Mouse (Mus musculus): ENCODE results near the gene Fut8. TPM values are rescaled to one million over a fixed set of nuclear protein-coding genes. Genes with fewer than 3 reads are reported as not detected.
"Not testable (repeated sequence)": the region's sequence is repeated elsewhere in the genome, so short reads cannot be mapped to it uniquely, and the experiment has no call there.

The Fut8 gene
- polyA plus RNA-seq, 1 experiment from 2014 or later, result 64.8 TPM

DNA sequence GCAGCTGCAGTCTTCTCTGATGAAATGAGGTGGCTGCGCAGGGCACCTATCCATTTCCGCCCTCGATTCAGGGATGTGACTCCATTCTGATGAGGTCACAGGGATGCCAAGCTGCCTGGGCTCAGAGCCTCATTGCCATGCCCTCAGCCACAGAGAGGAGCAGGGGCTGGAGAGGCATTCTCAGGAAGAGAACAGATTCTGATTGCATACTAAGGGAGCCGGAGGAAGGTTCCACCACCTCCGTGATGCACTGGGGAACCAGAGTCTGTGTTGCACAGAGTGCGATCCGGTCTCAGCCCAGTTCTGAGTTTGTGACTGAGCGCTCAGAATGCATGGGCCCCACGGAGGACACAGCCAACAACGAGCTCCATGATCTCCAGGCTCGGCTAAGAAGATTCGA lies 279.8 kb downstream of the Fut8 start:
- 85% methylated on average over 12 of the region's 12 CpGs for WGBS
- H3K27me3 ChIP-seq (replicated peaks), result no peaks in the 10 kb centered on the region
- no peak for ATAC-seq (replicated peaks)
- no peak overlapping the region for H3K9ac ChIP-seq
- no peak overlapping the region for H3K4me2 ChIP-seq
- no peaks in the 10 kb centered on the region for H3K36me3 ChIP-seq (replicated peaks)
- H3K9me3 ChIP-seq, result no peaks in the 10 kb centered on the region
- no peak overlapping the region for H3K27ac ChIP-seq
- H3K4me3 ChIP-seq, result no peak overlapping the region
- H3K4me1 ChIP-seq, result no peaks in the 10 kb centered on the region

DNA sequence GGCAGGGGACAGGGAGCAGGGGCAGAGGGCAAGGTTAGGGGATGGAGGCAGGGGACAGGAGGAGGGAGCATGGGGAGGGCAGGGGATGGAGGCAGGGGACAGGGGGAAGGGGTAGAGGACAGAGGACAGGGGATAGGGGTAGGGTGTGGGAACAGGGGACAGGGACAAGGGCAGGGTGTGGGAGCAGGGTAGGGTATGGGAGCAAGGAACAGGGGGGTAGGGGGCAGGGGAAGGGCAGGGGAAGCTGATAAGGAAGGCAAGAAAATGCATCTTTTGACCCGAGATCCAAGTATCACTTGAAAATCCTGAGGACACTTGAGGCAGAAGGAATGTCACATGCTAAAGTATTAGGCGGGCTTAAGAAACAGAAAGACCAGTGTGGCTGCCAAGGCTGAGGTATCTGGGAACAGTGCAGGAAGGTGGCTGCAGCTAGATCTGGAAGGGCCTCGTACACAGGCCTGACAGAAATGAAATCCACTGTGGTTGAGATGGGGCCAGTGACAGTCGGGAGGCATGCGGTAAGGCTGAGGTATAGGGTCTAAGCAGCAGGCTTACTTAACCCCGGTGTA lies 281.7 kb downstream of the Fut8 start:
- ATAC-seq (replicated peaks), result no peak
- H3K4me3 ChIP-seq, result no peak overlapping the region
- H3K9me3 ChIP-seq, result no peaks in the 10 kb centered on the region

DNA sequence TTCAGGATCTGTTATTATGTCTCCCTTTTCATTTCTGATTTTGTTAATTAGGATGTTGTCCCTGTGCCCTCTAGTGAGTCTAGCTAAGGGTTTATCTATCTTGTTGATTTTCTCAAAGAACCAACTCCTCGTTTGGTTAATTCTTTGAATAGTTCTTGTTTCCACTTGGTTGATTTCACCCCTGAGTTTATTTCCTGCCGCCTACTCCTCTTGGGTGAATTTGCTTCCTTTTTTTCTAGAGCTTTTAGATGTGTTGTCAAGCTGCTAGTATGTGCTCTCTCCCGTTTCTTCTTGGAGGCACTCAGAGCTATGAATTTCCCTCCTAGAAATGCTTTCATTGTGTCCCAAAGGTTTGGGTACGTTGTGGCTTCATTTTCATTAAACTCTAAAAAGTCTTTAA lies 286.1 kb downstream of the Fut8 start:
- not testable (repeated sequence) for ATAC-seq (replicated peaks); H3K9ac ChIP-seq; H3K27ac ChIP-seq; H3K36me3 ChIP-seq (replicated peaks); H3K27me3 ChIP-seq (replicated peaks); H3K4me2 ChIP-seq; H3K4me1 ChIP-seq; H3K9me3 ChIP-seq; H3K4me3 ChIP-seq
- 59% methylated on average over 4 of the region's 4 CpGs for WGBS

More for the DNA sequence above, 281.7 kb downstream of the Fut8 start:
- Histone ChIP-seq H3K9ac (no peak overlapping the region), H3K27ac (no peak overlapping the region), H3K36me3 (replicated peaks) (no peaks in the 10 kb centered on the region), H3K27me3 (replicated peaks) (no peaks in the 10 kb centered on the region), H3K4me1 (no peaks in the 10 kb centered on the region), H3K4me2 (no peak overlapping the region)
- WGBS, result 78% methylated on average over 6 of the region's 6 CpGs
